Mouse (Mus musculus) embryonic facial prominence, embryonic 10.5 days (tissue): Measurements from ENCODE around the gene Sobp. TPM values are rescaled to one million over a fixed set of nuclear protein-coding genes. Genes with fewer than 3 reads are reported as not detected.

Source experiments
- DNase-seq: peaks from one replicate; pipeline ENCODE4 v3.0.0-alpha.2; 2017; ENCODE audit warnings: low spot score
- H3K27ac ChIP-seq: fragments of 300-500 bp; sonication (generic); replicated peaks from 2 replicates; pipeline ENCODE4 v1.5.1; 2016; ENCODE audit warnings: mild to moderate bottlenecking
- H3K27me3 ChIP-seq: fragments of 300-500 bp; sonication (generic); replicated peaks from 2 replicates; pipeline ENCODE4 v1.6.1; 2016; ENCODE audit warnings: low read depth, mild to moderate bottlenecking; ENCODE audit not compliant: poor library complexity, severe bottlenecking
- H3K36me3 ChIP-seq: fragments of 300-500 bp; sonication (generic); replicated peaks from 2 replicates; pipeline ENCODE4 v1.6.1; 2016; ENCODE audit warnings: mild to moderate bottlenecking, moderate library complexity
- H3K4me1 ChIP-seq: fragments of 300-500 bp; sonication (generic); 2 replicates; pipeline ENCODE4 v1.6.1; 2016
- H3K4me3 ChIP-seq: fragments of 300-500 bp; sonication (generic); 2 replicates; pipeline ENCODE4 v1.5.1; 2016; ENCODE audit warnings: mild to moderate bottlenecking, moderate library complexity
- H3K9me3 ChIP-seq: fragments of 300-500 bp; sonication (generic); 2 replicates; pipeline ENCODE4 v1.6.1; 2016; ENCODE audit warnings: mild to moderate bottlenecking
- WGBS: fragments of 180-500 bp; shearing (Covaris S2); methylation state at CpG from one replicate; pipeline ENCODE4 v1.1.7; 2016; 5-methylcytosine and 5-hydroxymethylcytosine counted together
- polyA plus RNA-seq: library from polyadenylated mRNA; unstranded; fragments of >200 nt; fragmentation: Nextera tagmentation; extraction: Ambion mirVana; gene quantifications from 2 replicates; pipeline ENCODE4 v1.2.1, GENCODE M21; 2016

Sobp gene
- polyA plus RNA-seq, 1 experiment from 2014 or later, result 3.2 TPM

DNA sequence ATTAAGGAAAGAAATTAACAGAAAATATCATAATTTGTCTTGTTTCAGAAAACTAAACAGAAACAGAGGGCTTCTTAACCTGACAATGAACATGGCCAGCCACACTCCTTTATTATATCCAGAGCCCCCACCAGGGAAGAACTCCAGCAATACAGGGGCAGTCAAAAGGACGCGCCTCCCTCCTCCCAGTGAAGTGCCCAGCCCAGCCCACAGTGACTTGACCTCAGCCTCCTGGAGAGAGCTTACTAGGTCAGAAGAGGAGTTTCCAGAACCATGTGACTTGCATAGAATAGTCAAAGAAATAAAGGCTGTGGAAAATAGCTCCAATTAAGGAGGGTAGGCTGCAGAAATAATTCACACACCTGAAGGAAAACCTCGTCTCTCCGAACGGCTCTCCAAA, 73.8 kb downstream of the Sobp start:
- H3K9me3 ChIP-seq, result no peaks in the 10 kb centered on the region
- no peaks in the 10 kb centered on the region for H3K36me3 ChIP-seq
- no peak for DNase-seq
- no peak overlapping the region for H3K27ac ChIP-seq
- H3K4me3 ChIP-seq, result no peak overlapping the region
- no peaks in the 10 kb centered on the region for H3K27me3 ChIP-seq
- peaks cover 40% of the 10 kb centered on the region for H3K4me1 ChIP-seq
- 53% methylated on average over 5 of the region's 5 CpGs for WGBS

DNA sequence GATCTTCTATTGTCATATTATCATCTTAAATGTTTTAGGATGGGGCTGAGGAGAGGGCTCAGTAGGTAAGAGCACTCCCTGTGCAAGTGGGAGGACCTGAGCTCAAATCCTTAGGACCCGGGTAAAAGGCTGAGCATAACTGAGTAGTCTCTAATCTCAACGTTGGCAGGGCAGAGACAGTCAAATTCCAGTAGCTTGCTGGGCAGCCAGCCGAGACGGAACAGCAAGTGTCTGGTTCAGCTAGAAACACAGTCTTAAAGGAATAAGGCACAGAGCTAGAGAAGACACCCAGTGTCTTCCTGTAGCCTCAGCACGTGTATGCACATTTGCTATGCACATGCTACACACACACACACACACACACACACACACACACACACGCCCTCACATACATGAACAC, 75.1 kb downstream of the Sobp start:
- Histone ChIP-seq H3K36me3 (no peaks in the 10 kb centered on the region), H3K4me3 (no peak overlapping the region), H3K9me3 (no peaks in the 10 kb centered on the region), H3K4me1 (peaks cover 50% of the 10 kb centered on the region), H3K27me3 (no peaks in the 10 kb centered on the region), H3K27ac (no peak overlapping the region)
- 71% methylated on average over 6 of the region's 6 CpGs for WGBS
- no peak for DNase-seq

DNA sequence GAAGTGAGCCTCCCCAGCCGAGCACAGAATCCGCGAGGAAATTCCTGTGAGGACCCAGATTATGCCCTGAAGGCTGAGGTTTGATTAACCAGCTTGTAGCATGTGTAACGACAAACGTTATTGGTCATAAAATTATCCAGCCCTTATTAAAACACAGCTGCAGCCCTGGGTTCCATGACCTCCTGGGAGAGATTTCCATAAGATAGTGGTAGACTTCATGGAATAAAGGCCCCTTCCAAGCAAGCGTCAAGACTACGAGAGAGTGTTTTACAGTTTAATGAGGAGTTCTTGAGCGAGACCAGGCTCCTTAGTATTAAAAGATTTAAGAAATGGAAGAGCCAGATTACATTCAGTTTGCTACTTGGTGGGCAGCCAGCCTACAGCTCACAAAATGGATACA, 76.6 kb downstream of the Sobp start:
- Histone ChIP-seq H3K27ac (no peak overlapping the region; the same call in 1 of the 2 replicates), H3K36me3 (no peaks in the 10 kb centered on the region), H3K4me3 (no peak overlapping the region), H3K4me1 (peaks cover 57% of the 10 kb centered on the region), H3K9me3 (no peaks in the 10 kb centered on the region), H3K27me3 (no peaks in the 10 kb centered on the region)
- WGBS, result 60% methylated on average over 8 of the region's 8 CpGs
- DNase-seq, result no peak

DNA sequence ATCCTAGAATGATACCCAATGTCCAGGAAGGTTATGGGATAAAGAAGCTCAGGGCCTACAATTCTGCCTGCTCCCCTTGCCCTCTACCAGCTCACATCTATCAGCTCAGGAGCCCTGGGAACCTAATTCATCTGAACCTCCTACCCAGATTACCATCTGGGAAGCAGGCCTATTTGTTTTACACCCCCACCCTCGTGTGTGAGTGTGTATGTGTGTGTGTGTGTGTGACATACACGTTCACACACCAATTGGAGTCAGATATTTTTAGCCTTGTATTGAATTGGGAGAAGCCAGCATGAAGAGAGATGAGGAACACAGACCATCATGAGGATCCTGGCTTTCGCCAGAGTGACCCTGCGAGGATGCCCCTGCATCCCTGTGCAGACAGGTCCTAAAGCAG, 77.7 kb downstream of the Sobp start:
- Histone ChIP-seq H3K27me3 (no peaks in the 10 kb centered on the region), H3K36me3 (no peaks in the 10 kb centered on the region), H3K4me3 (no peak overlapping the region), H3K4me1 (peaks cover 51% of the 10 kb centered on the region), H3K27ac (no peak overlapping the region), H3K9me3 (no peaks in the 10 kb centered on the region)
- 83% methylated on average over 4 of the region's 4 CpGs for WGBS
- DNase-seq, result no peak

DNA sequence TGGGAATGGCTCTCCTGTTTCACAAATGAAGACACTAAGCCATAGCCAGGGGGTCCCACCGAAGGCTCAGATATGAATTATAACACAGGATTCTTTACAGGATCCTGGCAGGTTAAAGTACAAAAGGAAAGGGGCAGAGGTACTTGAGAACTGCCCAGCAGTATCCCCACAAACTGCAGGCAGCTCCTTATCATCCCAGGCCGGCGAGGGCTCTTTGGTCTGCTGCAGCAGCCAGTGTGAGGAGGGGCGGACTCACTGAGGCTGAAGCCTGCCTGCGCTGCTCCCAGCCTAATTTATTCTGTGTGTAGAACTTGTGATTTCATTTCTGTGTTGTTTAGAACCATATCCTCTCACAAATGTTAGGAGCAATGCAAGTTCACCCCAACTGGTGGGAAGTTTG, 79.8 kb downstream of the Sobp start:
- WGBS, result 34% methylated on average over 5 of the region's 5 CpGs
- Histone ChIP-seq H3K27ac (peak overlapping the region; percentile 41; the same call in 1 of the 2 replicates), H3K4me3 (no peak overlapping the region), H3K27me3 (no peaks in the 10 kb centered on the region), H3K9me3 (no peaks in the 10 kb centered on the region), H3K4me1 (peaks cover 38% of the 10 kb centered on the region), H3K36me3 (peaks cover 2% of the 10 kb centered on the region)
- no peak for DNase-seq

DNA sequence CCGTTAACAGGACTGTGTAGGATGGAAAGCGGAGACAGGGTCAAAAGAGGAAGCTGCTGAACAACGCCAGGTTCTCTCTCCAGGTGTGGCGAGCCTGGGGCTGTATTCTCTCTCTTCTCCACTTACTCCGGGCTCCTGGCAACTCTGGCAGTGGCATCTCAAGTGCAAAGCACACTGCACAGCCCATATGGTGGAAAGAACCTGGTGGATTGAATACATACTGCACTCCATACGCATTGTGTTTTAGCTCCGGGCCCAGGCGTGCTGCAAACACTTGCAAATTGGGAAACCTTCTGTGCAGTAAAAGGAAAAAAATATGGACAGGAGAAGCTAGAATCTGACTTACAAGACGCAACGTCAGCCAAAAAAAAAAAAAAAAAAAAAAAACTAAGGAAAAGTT, 80.9 kb downstream of the Sobp start:
- H3K4me1 ChIP-seq, result peaks cover 37% of the 10 kb centered on the region
- WGBS, result 84% methylated on average over 10 of the region's 10 CpGs

DNA sequence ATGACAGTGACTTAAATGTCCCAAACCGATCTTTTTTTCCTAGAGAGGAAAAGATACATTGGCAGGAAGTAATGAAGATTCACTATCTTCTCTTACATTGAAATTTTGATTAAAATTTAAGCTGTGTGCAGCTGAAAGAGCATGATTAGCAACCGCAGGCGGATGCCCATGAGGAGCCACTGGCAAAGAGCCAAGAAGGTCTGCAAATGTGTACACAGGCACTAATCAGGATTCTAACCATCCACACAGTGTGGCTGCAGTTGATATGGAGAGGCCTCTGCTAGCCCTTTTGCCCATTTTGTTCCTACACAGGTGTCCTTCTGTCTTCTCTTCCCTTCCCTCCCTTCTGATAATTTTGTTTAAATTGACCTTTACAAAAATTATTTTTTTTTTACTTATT, 84.3 kb downstream of the Sobp start:
- WGBS, result 92% methylated on average over 3 of the region's 3 CpGs
- H3K36me3 ChIP-seq, result peaks cover 28% of the 10 kb centered on the region

More for the DNA sequence above, 80.9 kb downstream of the Sobp start:
- Histone ChIP-seq H3K27me3 (no peaks in the 10 kb centered on the region), H3K36me3 (peaks cover 11% of the 10 kb centered on the region), H3K27ac (no peak overlapping the region), H3K4me3 (no peak overlapping the region), H3K9me3 (no peaks in the 10 kb centered on the region)
- no peak for DNase-seq

DNA sequence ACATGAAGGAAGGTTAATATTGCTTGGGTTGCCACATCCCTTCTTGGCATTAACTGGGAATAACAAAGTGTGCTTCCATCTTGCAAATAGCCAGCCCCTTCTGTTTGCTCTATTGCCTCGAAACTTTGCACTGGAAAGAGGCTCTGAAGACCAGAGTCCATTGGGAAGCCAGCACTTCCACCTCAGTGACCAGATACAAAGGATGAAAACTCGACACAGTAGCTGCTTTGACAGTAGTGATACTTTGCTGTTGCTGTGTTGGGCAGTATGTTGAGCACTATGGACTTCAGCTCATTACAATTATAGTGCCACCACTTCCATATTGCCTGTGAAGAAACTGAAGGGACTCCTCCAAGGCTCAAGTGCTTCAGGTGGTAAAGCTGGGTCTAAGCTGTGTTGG, 86.9 kb downstream of the Sobp start:
- no peak for DNase-seq
- Histone ChIP-seq H3K4me1 (peaks cover 7% of the 10 kb centered on the region), H3K27me3 (no peaks in the 10 kb centered on the region), H3K36me3 (peaks cover 28% of the 10 kb centered on the region), H3K27ac (no peak overlapping the region), H3K9me3 (no peaks in the 10 kb centered on the region), H3K4me3 (no peak overlapping the region)
- WGBS, result 72% methylated on average over 2 of the region's 2 CpGs

More for the DNA sequence above, 84.3 kb downstream of the Sobp start:
- no peak for DNase-seq
- H3K27me3 ChIP-seq, result no peaks in the 10 kb centered on the region
- no peaks in the 10 kb centered on the region for H3K9me3 ChIP-seq
- no peak overlapping the region for H3K4me3 ChIP-seq
- peaks cover 15% of the 10 kb centered on the region for H3K4me1 ChIP-seq
- no peak overlapping the region for H3K27ac ChIP-seq

DNA sequence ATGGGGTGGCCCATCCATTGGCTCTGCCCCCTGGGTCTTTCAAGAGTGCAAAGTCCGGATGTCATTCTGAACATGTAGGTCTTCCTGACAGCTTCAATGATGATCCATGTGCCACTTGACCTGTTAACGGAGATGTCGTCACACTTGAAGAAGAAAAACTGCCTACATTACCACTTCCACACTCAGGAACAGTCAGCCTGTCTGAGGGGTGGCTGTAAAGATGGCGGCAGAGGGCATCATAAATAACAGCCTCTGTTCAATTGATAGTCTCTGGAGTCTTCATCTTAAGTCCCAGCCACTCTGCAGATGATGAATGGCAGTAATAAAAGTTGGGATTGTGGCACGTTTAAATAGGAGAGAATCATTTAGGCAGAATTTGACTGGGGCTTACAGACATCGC, 87.4 kb downstream of the Sobp start:
- no peaks in the 10 kb centered on the region for H3K27me3 ChIP-seq
- 92% methylated on average over 6 of the region's 6 CpGs for WGBS
- peaks cover 7% of the 10 kb centered on the region for H3K4me1 ChIP-seq
- no peak overlapping the region for H3K27ac ChIP-seq
- no peak overlapping the region for H3K4me3 ChIP-seq
- H3K9me3 ChIP-seq, result no peaks in the 10 kb centered on the region
- peaks cover 28% of the 10 kb centered on the region for H3K36me3 ChIP-seq
- no peak for DNase-seq

DNA sequence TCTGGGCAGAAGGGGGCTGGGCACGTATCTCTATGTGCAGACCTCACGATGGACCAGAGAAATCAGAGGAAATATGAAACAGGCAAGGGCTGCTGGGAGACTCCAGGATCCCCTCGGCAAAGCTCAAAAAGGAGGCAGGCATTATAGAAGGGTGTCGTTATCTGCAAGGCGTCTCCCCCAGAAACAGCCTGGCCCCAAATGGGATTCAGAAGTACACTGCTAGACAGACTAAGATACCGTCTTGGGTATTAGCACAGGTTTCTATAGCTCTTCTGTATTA, 90.3 kb downstream of the Sobp start:
- no peaks in the 10 kb centered on the region for H3K27me3 ChIP-seq
- 66% methylated on average over 6 of the region's 6 CpGs for WGBS
- peaks cover 23% of the 10 kb centered on the region for H3K36me3 ChIP-seq
- peaks cover 7% of the 10 kb centered on the region for H3K4me1 ChIP-seq
- no peaks in the 10 kb centered on the region for H3K9me3 ChIP-seq
- no peak overlapping the region; the same call in 1 of the 2 replicates for H3K27ac ChIP-seq
- no peak overlapping the region for H3K4me3 ChIP-seq
- no peak for DNase-seq

DNA sequence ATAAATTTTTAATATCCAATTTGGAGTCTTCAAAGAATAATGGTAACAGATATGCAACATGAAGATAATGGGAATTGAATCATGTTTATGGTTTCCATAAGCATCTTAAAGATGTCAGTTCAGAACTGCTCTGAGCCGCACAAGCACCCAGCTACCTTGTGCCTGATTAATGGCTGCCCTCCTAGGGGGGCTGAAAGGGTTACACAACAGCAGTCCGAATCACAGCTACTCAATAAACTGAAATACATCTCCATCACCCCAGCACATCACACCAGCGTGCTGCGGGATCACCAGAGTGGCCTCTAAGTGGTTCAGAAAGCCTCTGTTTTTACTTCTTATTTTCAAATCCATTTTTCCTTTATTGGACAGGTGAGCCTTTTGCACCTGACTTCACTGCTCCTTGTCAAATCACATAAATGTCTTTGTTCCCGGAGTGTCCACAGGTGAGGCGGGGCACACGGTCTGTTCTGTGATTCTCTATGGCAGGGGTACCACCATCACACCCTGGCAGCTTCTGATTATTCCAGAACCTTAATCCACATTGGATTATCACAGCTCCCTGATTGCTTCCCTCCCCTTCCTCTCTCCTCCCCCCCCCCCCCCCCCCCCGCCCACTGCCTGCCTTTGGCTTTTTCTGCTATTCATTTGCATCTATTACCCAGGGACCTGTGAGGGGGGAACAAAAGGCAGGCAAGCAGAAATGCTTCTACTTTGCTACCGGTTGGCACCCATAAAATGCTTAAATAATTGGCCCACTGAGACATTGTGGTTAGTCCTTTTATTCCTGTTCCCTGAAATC, 90.8 kb downstream of the Sobp start:
- H3K36me3 ChIP-seq, result peaks cover 18% of the 10 kb centered on the region
- WGBS, result 82% methylated on average over 8 of the region's 9 CpGs
- H3K4me3 ChIP-seq, result no peak overlapping the region

DNA sequence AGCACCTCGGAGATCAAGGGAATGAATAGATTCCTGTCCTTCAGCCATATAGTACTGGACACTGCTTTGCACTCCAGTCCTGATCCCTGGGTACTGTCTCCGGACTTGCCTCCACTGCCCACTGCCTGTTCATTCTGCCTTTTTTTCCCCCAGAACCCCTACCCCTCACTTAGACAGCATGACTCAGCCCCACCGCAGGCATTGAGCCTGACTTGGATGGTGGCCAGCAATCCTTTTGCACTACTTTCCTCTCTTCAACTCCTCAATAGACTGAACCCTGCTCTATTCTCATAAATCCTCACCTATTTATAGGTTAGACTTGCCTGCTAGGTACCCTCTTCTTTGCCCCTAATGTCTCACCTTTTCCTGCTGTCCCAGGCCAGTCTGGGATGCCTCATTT, 93.0 kb downstream of the Sobp start:
- Histone ChIP-seq H3K4me1 (peaks cover 7% of the 10 kb centered on the region), H3K4me3 (no peak overlapping the region), H3K27me3 (no peaks in the 10 kb centered on the region), H3K36me3 (peaks cover under 1% of the 10 kb centered on the region; the same call in 1 of the 2 replicates), H3K27ac (no peak overlapping the region), H3K9me3 (no peaks in the 10 kb centered on the region)
- DNase-seq, result no peak
- WGBS, result 91% methylated on average over 3 of the region's 3 CpGs

More for the DNA sequence above, 90.8 kb downstream of the Sobp start:
- Histone ChIP-seq H3K27ac (no peak overlapping the region; the same call in 1 of the 2 replicates), H3K9me3 (no peaks in the 10 kb centered on the region), H3K4me1 (peaks cover 7% of the 10 kb centered on the region), H3K27me3 (no peaks in the 10 kb centered on the region)
- no peak for DNase-seq

DNA sequence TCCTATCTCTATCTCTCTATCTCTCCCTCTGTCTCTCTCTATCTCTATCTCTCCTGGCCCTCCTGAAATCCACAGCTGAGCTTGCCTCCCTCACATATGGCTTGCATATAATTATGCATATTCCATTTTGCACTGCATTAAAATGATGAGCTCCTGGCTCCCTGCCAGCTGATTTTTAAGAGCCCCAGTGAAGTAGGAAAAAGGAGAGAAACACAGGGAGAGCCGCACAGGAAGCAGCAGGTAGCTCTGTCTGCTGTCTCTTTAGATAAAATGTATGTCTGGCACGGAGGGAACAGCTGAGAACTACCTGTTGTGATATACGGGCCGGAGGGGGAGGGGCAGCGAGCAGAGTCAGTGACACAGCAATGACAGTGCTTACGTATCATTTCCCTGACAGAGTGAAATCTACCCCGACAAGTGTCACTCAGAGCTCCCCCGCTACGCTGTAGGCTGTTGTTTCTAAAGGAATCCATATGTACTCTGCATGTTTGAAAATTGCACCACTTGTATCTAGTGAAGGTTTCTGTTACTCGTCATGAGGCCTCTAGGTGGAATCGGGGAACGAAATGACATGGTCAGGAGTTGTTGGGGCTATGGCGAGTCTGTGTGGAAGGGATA, 98.7 kb downstream of the Sobp start:
- H3K27me3 ChIP-seq, result no peaks in the 10 kb centered on the region
- H3K4me3 ChIP-seq, result no peak overlapping the region
- no peak for DNase-seq
- H3K9me3 ChIP-seq, result no peaks in the 10 kb centered on the region
- 83% methylated on average over 13 of the region's 13 CpGs for WGBS
- no peaks in the 10 kb centered on the region; the same call in 1 of the 2 replicates for H3K36me3 ChIP-seq
- H3K4me1 ChIP-seq, result peaks cover 14% of the 10 kb centered on the region
- H3K27ac ChIP-seq, result no peak overlapping the region
